Mouse (Mus musculus) myocyte (in vitro differentiated cells): Measurements from ENCODE around the gene Btbd6.

ENCODE experiments used
- E2F4 ChIP-seq: IDR thresholded peaks from one replicate; pipeline ENCODE4 v1.6.1; 2011; ENCODE audit warnings: mild to moderate bottlenecking, control low read depth, moderate library complexity; ENCODE audit not compliant: insufficient read depth
- MAX ChIP-seq: IDR thresholded peaks from one replicate; pipeline ENCODE4 v1.6.1; 2011; ENCODE audit warnings: low read depth, mild to moderate bottlenecking, control low read depth
- MYOD1 ChIP-seq, 3 experiments: IDR thresholded peaks; one replicate each; pipeline ENCODE4 v1.6.1; 2011; ENCODE audit warnings: control low read depth in 2 of 3, low read depth in 2 of 3, mild to moderate bottlenecking in 2 of 3, moderate library complexity in 1 of 3; ENCODE audit not compliant: insufficient read length in 2 of 3, control insufficient read depth in 1 of 3
- POLR2A ChIP-seq: IDR thresholded peaks from one replicate; pipeline ENCODE4 v1.6.1; 2011; ENCODE audit warnings: low read depth, mild to moderate bottlenecking, control low read depth, moderate library complexity; ENCODE audit not compliant: insufficient read length
- REST ChIP-seq: IDR thresholded peaks from one replicate; pipeline ENCODE4 v1.6.1; 2011; ENCODE audit warnings: mild to moderate bottlenecking, control low read depth, moderate library complexity; ENCODE audit not compliant: insufficient read depth, insufficient read length
- SRF ChIP-seq: IDR thresholded peaks from one replicate; pipeline ENCODE4 v1.6.1; 2011; ENCODE audit warnings: low read depth; ENCODE audit not compliant: control insufficient read depth, insufficient read length
- TCF12 ChIP-seq: IDR thresholded peaks from one replicate; pipeline ENCODE4 v1.6.1; 2011; ENCODE audit warnings: mild to moderate bottlenecking, control low read depth; ENCODE audit not compliant: poor library complexity, insufficient read depth, severe bottlenecking
- USF1 ChIP-seq: IDR thresholded peaks from one replicate; pipeline ENCODE4 v1.6.1; 2011; ENCODE audit warnings: low read depth, mild to moderate bottlenecking, control low read depth, moderate library complexity

DNA sequence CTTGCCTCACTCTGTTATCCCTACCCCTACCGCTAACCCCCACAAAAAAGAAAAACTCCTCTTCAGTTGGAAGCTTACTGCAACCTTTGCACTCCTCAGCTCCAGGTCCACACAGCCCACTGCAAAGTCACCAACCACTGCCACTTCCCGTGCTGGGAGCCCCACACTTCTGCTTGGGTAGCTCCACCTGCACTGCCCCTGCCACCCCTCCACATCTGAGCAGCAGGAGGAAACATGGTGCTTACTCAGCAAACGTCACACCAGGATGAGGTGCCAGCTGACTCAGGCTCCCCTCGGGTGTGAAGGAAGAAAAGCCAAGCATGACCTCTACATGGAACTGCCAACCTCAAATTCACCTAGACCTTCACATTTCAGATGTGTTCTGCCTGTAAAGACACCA, 17.9 kb downstream of the Btbd6 start:
- TF ChIP-seq POLR2A (no peak), REST (no peak), E2F4 (no peak), USF1 (no peak), MAX (no peak), SRF (no peak), MYOD1 (IDR thresholded peaks at IDR 0.05; ENCODE audit: control insufficient read depth in 1 of 3, insufficient read length in 2 of 3, low read depth in 2 of 3) (no peak), TCF12 (no peak)
